Mouse (Mus musculus) monocyte, adult 5-6 weeks (primary cell): Measurements from ENCODE around the gene Tas1r2. TPM values are rescaled to one million over a fixed set of nuclear protein-coding genes. Genes with fewer than 3 reads are reported as not detected.

Experiments used
- ATAC-seq: fragments of 153-309, 156-312 bp; replicated peaks from 2 replicates; pipeline ENCODE4 v1.8.0; 2017; ENCODE audit warnings: mild to moderate bottlenecking; ENCODE audit not compliant: low TSS enrichment, insufficient number of reproducible peaks, severe bottlenecking, poor library complexity, low FRiP score
- total RNA-seq: library from RNA; stranded (forward); fragments of 200-1000, 200-491, 200-594 nt; gene quantifications from 3 replicates; pipeline ENCODE4 v1.2.3, GENCODE M21; 2017

Gene Tas1r2
- total RNA-seq, 1 experiment from 2014 or later = not detected

GRCm38 (mm10) chr4:139632254-139632580 is 21.1 kb upstream of the Tas1r2 start:
- ATAC-seq = no peak

DNA sequence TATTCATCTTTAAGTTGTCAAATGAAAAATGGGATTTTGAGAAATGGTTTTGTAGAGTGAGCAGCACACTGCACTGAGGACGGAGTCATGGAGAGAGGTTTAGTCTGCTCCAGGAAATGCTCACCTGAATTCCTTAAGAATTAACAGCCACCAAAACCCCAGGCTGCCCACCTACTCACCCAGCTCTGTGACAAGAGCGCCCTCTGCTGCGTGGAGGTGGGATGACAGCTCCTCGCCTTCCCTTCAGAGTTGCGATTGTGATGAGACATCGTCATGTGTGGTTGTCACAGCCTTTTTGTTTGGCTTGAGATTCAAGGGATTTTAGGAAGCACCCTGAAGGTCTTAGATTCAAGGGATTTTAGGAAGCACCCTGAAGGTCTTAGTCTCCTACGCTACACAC is 17.0 kb upstream of the Tas1r2 start:
- 0 out of 2 replicates have a peak, but pooled peaks have one; percentile 37 for ATAC-seq

- no peak for ATAC-seq
Observed at GRCm38 (mm10) chr4:139637847-139638246, 15.5 kb upstream of the Tas1r2 start.

DNA sequence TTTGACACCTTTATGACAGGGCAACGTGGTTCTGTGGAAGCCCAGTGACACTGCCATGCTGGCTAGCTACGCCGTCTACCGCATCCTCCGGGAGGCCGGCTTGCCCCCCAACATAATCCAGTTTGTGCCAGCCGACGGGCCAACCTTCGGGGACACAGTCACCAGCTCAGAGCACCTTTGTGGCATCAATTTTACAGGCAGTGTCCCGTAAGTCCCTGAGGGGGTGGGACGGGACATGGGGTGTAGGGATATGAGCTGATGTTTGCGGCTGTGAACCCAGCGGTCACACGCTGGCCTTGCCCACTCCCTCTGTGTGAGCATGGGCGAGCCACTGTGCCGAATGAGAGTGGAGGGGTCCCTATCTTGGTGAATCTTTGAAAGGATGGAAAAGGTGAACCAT is 15.0 kb upstream of the Tas1r2 start:
- ATAC-seq = no peak

- no peak for ATAC-seq
Observed at GRCm38 (mm10) chr4:139639801-139640200, 13.5 kb upstream of the Tas1r2 start.

DNA sequence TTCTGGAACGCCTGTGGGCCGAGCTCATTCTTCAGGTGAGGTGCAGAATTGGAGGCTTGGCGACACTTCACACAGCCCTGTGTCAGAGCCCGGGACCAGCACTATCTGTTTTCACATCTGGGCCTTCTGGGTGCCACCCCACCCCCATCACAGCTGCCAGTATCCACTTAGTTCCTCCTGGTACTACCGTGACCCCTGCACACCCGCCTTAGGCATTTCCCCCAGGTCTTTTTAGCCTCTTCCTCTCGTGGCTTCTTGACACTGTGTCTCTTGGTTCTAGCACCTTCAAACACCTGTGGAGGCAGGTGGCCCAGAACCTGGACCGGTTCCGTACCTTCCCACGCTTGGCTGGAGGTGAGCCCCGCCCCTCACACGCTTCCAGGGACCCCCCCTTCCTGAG is 13.0 kb upstream of the Tas1r2 start:
- no peak for ATAC-seq

- ATAC-seq = no peak
Observed at GRCm38 (mm10) chr4:139640775-139641174, 12.6 kb upstream of the Tas1r2 start.

DNA sequence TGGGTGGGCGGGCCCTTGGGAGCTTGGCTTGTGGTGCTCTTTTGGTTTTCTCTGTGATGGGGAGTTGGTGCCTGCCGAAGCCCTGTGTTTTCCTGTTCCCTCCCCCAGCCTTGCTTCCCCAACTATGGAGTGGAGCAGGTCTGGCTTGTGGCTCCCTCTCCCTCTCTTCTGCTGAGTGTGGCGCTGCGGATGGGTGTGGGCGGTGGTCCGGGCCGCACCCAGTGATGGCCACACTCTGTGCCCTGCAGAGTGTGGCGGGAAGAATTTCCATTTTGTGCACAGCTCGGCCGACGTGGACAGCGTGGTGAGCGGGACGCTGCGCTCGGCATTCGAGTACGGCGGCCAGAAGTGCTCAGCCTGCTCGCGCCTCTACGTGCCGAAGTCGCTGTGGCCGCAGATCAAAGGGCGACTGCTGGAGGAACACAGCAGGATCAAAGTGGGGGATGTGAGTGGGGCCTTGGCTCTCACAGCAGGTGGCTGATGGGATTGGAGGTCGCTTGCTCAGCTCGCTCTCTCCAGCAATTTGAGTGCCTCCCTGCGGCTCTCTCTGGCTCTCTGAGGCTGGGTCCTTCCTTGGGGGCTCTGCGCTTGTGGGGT is 11.4 kb upstream of the Tas1r2 start:
- ATAC-seq = no peak

DNA sequence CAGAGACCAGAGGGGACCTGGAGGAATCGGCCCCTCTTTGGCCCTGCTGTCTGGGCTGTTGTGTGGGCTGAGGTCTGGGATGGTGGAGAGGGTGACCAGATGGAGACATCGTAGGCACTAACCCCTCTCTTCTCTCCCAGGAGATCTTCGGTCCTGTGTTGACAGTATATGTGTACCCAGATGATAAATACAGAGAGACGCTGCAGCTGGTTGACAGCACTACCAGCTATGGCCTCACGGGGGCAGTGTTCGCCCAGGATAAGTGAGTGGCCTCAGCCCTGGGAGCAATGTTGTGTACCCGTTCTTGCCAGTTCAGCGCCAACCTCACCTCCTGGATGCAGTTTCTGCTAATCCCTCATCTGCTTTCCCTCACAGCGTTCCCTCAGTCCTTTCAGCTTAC is 9.4 kb upstream of the Tas1r2 start:
- peak; percentile 71 for ATAC-seq

GRCm38 (mm10) chr4:139646916-139647315 is 6.4 kb upstream of the Tas1r2 start:
- ATAC-seq = no peak

- ATAC-seq = no peak
Observed at GRCm38 (mm10) chr4:139650086-139650743, 3.1 kb upstream of the Tas1r2 start.

DNA sequence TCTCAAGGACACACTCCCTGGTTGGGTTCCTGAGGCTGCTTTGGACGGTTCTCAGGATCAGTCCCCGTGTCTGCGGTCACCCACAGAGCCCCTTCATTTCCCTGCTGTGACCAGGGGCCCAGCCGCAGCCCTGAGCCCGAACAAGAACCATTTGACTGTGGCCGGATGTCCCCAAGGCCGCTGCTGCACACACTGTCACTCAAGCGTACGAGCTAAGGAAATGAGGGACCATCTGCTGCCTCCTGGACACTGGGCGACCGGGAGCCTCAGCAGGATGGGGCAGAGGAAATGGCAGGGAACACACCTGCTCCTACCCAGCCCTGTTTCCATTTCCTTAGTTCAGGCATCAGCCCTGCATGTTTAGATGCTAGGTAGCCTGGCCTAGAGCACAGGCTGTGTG is 2.4 kb upstream of the Tas1r2 start:
- ATAC-seq = no peak

GRCm38 (mm10) chr4:139661897-139662296 is 8.6 kb downstream of the Tas1r2 start:
- no peak for ATAC-seq

DNA sequence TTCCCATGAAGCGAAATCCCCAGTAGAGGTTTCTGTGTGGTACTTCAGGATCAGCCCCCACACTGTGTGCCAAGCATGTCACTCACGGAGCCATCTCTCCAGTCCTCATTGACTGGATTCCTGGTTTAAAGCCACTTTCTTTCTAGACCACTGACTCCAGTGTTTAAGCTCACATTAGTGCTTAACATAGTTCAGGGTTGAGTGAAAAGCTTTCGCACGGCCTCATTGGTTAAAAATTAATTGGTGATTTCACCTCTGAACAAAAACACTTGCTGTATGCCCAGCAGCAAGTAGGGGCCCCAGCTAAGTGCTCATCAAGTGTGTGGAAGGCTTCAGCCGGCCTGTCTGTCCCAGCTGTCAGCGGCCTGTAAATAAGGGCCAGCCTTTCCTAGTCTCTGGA is 14.3 kb downstream of the Tas1r2 start:
- ATAC-seq = no peak

DNA sequence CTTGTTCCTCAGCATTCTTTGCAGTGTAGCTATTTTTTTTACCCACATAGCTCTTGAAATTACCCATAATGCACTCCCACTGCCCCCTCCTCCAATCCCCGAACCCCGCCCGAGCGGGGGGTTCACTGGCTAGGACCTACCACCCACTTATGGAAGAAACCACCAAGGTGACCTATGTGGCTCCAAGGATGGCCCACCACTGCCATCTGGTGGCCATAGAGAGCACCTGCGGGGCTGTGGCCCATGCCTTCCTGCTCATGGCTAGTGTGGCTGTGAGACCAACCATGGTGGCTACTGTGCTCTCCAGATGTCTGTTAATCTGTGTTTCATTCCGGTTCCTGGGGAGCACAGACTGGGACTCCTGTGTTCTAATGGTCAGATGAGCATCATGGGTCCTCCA is 16.5 kb downstream of the Tas1r2 start:
- ATAC-seq = peak; percentile 82

DNA sequence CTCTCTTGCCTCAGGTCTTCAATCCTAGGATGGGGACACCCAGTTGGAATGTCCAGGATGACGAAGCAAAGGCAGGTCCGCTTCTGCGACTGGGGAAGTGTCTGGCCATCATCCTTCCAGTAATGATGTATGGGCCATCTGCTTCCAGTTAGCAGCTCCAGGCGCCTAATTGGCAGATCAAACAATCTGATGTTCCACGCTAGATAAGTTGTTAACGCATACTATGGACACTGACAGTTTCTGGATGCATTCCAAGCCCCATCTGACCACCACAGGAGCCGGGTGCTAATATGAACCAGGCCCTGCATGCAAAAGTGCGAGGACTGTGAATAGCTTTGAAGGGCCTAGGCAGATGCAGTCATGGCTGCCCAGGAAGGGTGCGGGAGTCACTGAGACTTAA is 22.4 kb downstream of the Tas1r2 start:
- no peak for ATAC-seq

- no peak for ATAC-seq
Observed at GRCm38 (mm10) chr4:139683728-139684638, 30.6 kb downstream of the Tas1r2 start.

- ATAC-seq = no peak
Observed at GRCm38 (mm10) chr4:139684639-139685017, 31.3 kb downstream of the Tas1r2 start.

GRCm38 (mm10) chr4:139688058-139688457 is 34.7 kb downstream of the Tas1r2 start:
- no peak for ATAC-seq
